Mouse (Mus musculus) liver, embryonic 11.5 days (tissue): ENCODE data around the gene Wipf3. TPM values are rescaled to one million over a fixed set of nuclear protein-coding genes. Genes with fewer than 3 reads are reported as not detected.

Source experiments
- ATAC-seq: fragments of 200-750 bp; cut with Nextera tagmentation; replicated peaks from 2 replicates; pipeline ENCODE4 v1.8.0; 2017; ENCODE audit warnings: moderate number of reproducible peaks, mild to moderate bottlenecking, moderate TSS enrichment, moderate library complexity; ENCODE audit not compliant: low FRiP score
- DNase-seq: peaks from one replicate; pipeline ENCODE4 v3.0.0-alpha.2; 2017; ENCODE audit warnings: low spot score
- H3K27ac ChIP-seq: fragments of 300-500 bp; sonication (generic); 2 replicates; pipeline ENCODE4 v1.5.1; 2014; ENCODE audit warnings: mild to moderate bottlenecking, low read depth, low read length, control low read depth
- H3K27me3 ChIP-seq: fragments of 300-500 bp; sonication (generic); replicated peaks from 2 replicates; pipeline ENCODE4 v1.6.1; 2014; ENCODE audit warnings: low read length, mixed read lengths; ENCODE audit not compliant: control insufficient read depth, insufficient read depth
- H3K36me3 ChIP-seq: fragments of 300-500 bp; sonication (generic); 2 replicates; pipeline ENCODE4 v1.6.1; 2014; ENCODE audit warnings: mild to moderate bottlenecking, low read length, moderate library complexity, mixed read lengths; ENCODE audit not compliant: control insufficient read depth, insufficient read depth
- H3K4me1 ChIP-seq: fragments of 300-500 bp; sonication (generic); replicated peaks from 2 replicates; pipeline ENCODE4 v1.6.1; 2014; ENCODE audit warnings: low read length, mixed read lengths; ENCODE audit not compliant: control insufficient read depth, insufficient read depth
- H3K4me2 ChIP-seq: fragments of 300-500 bp; sonication (generic); 2 replicates; pipeline ENCODE4 v1.6.1; 2014; ENCODE audit warnings: mild to moderate bottlenecking, control low read depth, moderate library complexity
- H3K4me3 ChIP-seq: fragments of 300-500 bp; sonication (generic); 2 replicates; pipeline ENCODE4 v1.5.1; 2014; ENCODE audit warnings: low read depth, low read length, control low read depth
- H3K9ac ChIP-seq: fragments of 300-500 bp; sonication (generic); 2 replicates; pipeline ENCODE4 v1.6.1; 2014; ENCODE audit warnings: low read depth, low read length, control low read depth
- H3K9me3 ChIP-seq: fragments of 300-500 bp; sonication (generic); 2 replicates; pipeline ENCODE4 v1.6.1; 2016; ENCODE audit warnings: low read length, inconsistent platforms, mixed read lengths; ENCODE audit not compliant: control insufficient read depth
- WGBS: fragments of 180-500 bp; shearing (Covaris S2); extraction: QIAGEN DNeasy Blood & Tissue Kit; methylation state at CpG from one replicate; pipeline ENCODE4 v1.1.7; 2014; 5-methylcytosine and 5-hydroxymethylcytosine counted together
- polyA plus RNA-seq: library from polyadenylated mRNA; unstranded; fragments of >200 nt; fragmentation: Nextera tagmentation; extraction: Ambion mirVana; gene quantifications from 2 replicates; pipeline ENCODE4 v1.2.1, GENCODE M21; 2014

Wipf3 gene
- polyA plus RNA-seq, 1 experiment from 2014 or later = 0.47 TPM

DNA sequence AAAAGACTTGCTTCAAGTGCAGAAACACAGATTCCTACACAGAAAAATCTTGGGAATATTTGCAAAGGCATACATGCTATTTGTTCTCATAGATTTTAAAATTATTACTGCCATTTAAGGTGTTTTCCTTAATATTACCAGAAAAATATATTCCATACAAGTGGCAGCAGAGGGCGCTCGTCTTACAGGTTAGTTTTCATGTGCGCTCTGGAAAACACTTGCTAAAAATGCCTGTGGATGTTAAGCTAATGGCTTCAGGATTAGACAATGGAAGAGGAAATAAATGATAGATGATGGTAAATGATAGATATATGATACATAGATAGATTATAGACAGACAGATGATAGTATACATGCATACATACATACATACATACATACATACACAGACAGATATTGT lies 37.6 kb upstream of the Wipf3 start:
- H3K27ac ChIP-seq = no peak overlapping the region
- no peak overlapping the region for H3K4me2 ChIP-seq
- WGBS = under 1% methylated on average over 3 of the region's 3 CpGs
- ATAC-seq (no peak), DNase-seq (no peak)
- H3K4me3 ChIP-seq = no peak overlapping the region
- no peaks in the 10 kb centered on the region for H3K9me3 ChIP-seq
- no peak overlapping the region for H3K9ac ChIP-seq
- H3K36me3 ChIP-seq = no peaks in the 10 kb centered on the region
- H3K27me3 ChIP-seq = 0 out of 2 replicates have a peak, but pooled peaks cover 3% of the 10 kb centered on the region
- no peaks in the 10 kb centered on the region for H3K4me1 ChIP-seq

- no peaks in the 10 kb centered on the region for H3K36me3 ChIP-seq
- DNase-seq = no peak
- H3K27ac ChIP-seq = no peak overlapping the region
- no peak overlapping the region for H3K9ac ChIP-seq
- H3K9me3 ChIP-seq = no peaks in the 10 kb centered on the region
- H3K4me2 ChIP-seq = no peak overlapping the region
- WGBS = 70% methylated on average over 6 of the region's 6 CpGs
- H3K27me3 ChIP-seq = no peaks in the 10 kb centered on the region
- ATAC-seq = no peak
- H3K4me1 ChIP-seq = no peaks in the 10 kb centered on the region
- H3K4me3 ChIP-seq = no peak overlapping the region
Measured at GRCm38 (mm10) chr6:54393886-54394285, 35.5 kb upstream of the Wipf3 start.

GRCm38 (mm10) chr6:54399194-54399923 lies 30.0 kb upstream of the Wipf3 start:
- Histone ChIP-seq H3K4me2 (no peak overlapping the region), H3K9me3 (no peaks in the 10 kb centered on the region), H3K4me3 (no peak overlapping the region), H3K4me1 (no peaks in the 10 kb centered on the region), H3K9ac (no peak overlapping the region), H3K27ac (no peak overlapping the region), H3K27me3 (no peaks in the 10 kb centered on the region), H3K36me3 (no peaks in the 10 kb centered on the region)
- DNase-seq (no peak), ATAC-seq (no peak)
- WGBS = 64% methylated on average over 11 of the region's 11 CpGs

DNA sequence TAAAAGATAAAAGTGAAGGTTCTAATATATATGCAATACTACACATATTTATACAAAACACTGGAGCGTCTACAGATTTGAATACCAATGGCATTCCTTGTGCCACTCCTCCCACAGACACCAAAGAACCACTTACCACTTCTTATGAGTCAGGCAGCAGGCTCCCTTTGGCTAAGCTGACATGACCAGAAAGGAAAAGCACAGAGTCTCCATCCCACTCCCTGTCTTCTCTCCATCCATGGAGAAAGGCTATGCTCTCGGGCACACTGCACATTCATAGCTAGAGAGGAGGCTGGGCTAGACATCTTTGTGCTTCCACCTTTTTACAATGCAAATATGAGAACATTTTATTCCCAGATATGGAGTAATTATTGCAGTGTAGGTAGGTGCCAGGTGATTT lies 27.9 kb upstream of the Wipf3 start:
- no peak for DNase-seq
- no peak overlapping the region for H3K9ac ChIP-seq
- H3K9me3 ChIP-seq = no peaks in the 10 kb centered on the region
- H3K27ac ChIP-seq = no peak overlapping the region
- no peaks in the 10 kb centered on the region for H3K36me3 ChIP-seq
- H3K27me3 ChIP-seq = no peaks in the 10 kb centered on the region
- H3K4me1 ChIP-seq = no peaks in the 10 kb centered on the region
- no peak overlapping the region for H3K4me3 ChIP-seq
- no peak overlapping the region for H3K4me2 ChIP-seq
- 81% methylated on average over 2 of the region's 2 CpGs for WGBS
- ATAC-seq = no peak

DNA sequence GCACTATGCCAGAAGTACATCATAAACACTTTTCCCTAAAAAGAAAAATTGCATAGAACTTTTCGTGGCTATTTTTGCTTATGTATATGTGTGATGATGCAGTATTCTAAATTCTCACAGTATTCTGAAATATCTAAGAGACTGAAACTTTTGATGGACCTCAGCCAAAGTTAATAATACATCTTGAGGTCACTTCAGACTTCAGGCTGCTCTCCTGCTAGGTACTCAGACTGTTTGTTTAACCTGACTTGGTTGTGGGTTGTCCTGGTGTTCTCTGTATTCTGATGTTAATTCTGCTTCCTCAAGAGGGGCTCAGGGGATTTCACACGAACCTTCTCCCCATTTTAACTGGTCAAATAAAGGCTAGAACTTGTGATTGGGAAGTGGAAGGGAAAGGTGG lies 24.5 kb upstream of the Wipf3 start:
- no peak overlapping the region for H3K27ac ChIP-seq
- DNase-seq = no peak
- H3K27me3 ChIP-seq = no peaks in the 10 kb centered on the region
- ATAC-seq = no peak
- 47% methylated on average over 2 of the region's 2 CpGs for WGBS
- H3K4me2 ChIP-seq = no peak overlapping the region
- no peaks in the 10 kb centered on the region for H3K36me3 ChIP-seq
- no peak overlapping the region for H3K9ac ChIP-seq
- no peaks in the 10 kb centered on the region for H3K4me1 ChIP-seq
- no peak overlapping the region for H3K4me3 ChIP-seq
- no peaks in the 10 kb centered on the region for H3K9me3 ChIP-seq

GRCm38 (mm10) chr6:54406116-54406515 lies 23.3 kb upstream of the Wipf3 start:
- WGBS = 84% methylated on average over 5 of the region's 5 CpGs

GRCm38 (mm10) chr6:54409271-54409670 lies 20.1 kb upstream of the Wipf3 start:
- H3K4me1 ChIP-seq = no peaks in the 10 kb centered on the region
- no peak overlapping the region for H3K4me3 ChIP-seq
- no peak overlapping the region for H3K4me2 ChIP-seq
- DNase-seq (no peak), ATAC-seq (no peak)
- H3K27ac ChIP-seq = no peak overlapping the region
- no peaks in the 10 kb centered on the region for H3K36me3 ChIP-seq
- WGBS = 60% methylated on average over 6 of the region's 6 CpGs
- H3K9me3 ChIP-seq = no peaks in the 10 kb centered on the region
- no peaks in the 10 kb centered on the region for H3K27me3 ChIP-seq
- H3K9ac ChIP-seq = no peak overlapping the region

More at GRCm38 (mm10) chr6:54406116-54406515, 23.3 kb upstream of the Wipf3 start:
- ATAC-seq (no peak), DNase-seq (no peak)
- no peaks in the 10 kb centered on the region for H3K36me3 ChIP-seq
- no peaks in the 10 kb centered on the region for H3K9me3 ChIP-seq
- no peaks in the 10 kb centered on the region for H3K4me1 ChIP-seq
- no peaks in the 10 kb centered on the region for H3K27me3 ChIP-seq
- no peak overlapping the region for H3K9ac ChIP-seq
- no peak overlapping the region for H3K27ac ChIP-seq
- no peak overlapping the region for H3K4me2 ChIP-seq
- no peak overlapping the region for H3K4me3 ChIP-seq

GRCm38 (mm10) chr6:54410451-54410850 lies 19.0 kb upstream of the Wipf3 start:
- DNase-seq (no peak), ATAC-seq (no peak)
- no peaks in the 10 kb centered on the region for H3K4me1 ChIP-seq
- H3K36me3 ChIP-seq = no peaks in the 10 kb centered on the region
- no peak overlapping the region for H3K9ac ChIP-seq
- H3K4me2 ChIP-seq = no peak overlapping the region
- H3K27ac ChIP-seq = no peak overlapping the region
- H3K9me3 ChIP-seq = no peaks in the 10 kb centered on the region
- H3K4me3 ChIP-seq = no peak overlapping the region
- 64% methylated on average over 4 of the region's 4 CpGs for WGBS
- H3K27me3 ChIP-seq = no peaks in the 10 kb centered on the region

DNA sequence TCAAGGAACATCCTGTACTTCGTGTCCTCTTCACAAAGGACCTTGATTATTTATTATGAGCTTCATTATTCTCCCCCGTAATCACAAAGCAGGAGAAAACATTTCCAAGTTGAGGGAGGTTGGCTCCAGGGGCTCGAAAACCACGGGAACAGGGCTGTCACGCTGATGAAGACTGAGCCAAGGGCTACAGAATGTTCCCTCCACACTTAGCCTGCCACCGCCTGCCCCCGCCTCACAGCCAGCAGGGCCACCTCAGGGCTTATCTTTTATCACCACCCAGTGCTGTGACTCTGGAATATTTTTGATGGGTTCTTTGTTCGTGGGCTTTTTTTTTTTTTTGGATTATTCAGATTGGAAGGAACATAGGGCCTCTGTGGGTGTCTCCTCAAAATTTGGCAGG lies 17.8 kb upstream of the Wipf3 start:
- no peaks in the 10 kb centered on the region for H3K36me3 ChIP-seq
- no peak overlapping the region for H3K9ac ChIP-seq
- no peak overlapping the region for H3K4me3 ChIP-seq
- 62% methylated on average over 8 of the region's 8 CpGs for WGBS
- DNase-seq = no peak
- no peaks in the 10 kb centered on the region for H3K9me3 ChIP-seq
- H3K27ac ChIP-seq = no peak overlapping the region
- no peaks in the 10 kb centered on the region for H3K4me1 ChIP-seq
- H3K27me3 ChIP-seq = no peaks in the 10 kb centered on the region
- no peak for ATAC-seq
- no peak overlapping the region for H3K4me2 ChIP-seq
